Mouse (Mus musculus) hindbrain, embryonic 14.5 days (tissue): ENCODE data around the gene Unc45a. TPM values are rescaled to one million over a fixed set of nuclear protein-coding genes. Genes with fewer than 3 reads are reported as not detected.
A peak's percentile ranks its signal among the peaks of the same experiment; 100 is the strongest.

Experiments used
- ATAC-seq: fragments of 200-750 bp; cut with Nextera tagmentation; 2 replicates; pipeline ENCODE4 v1.8.0; 2017; ENCODE audit warnings: moderate number of reproducible peaks, mild to moderate bottlenecking, moderate TSS enrichment, moderate library complexity; ENCODE audit not compliant: low FRiP score
- DNase-seq: peaks from one replicate; pipeline ENCODE4 v3.0.0-alpha.2; 2015; ENCODE audit warnings: low spot score
- H3K27ac ChIP-seq: fragments of 300-500 bp; sonication (generic); 2 replicates; pipeline ENCODE4 v1.5.1; 2014; ENCODE audit warnings: mild to moderate bottlenecking, moderate library complexity
- H3K27me3 ChIP-seq: fragments of 300-500 bp; sonication (generic); 2 replicates; pipeline ENCODE4 v1.6.1; 2014; ENCODE audit warnings: mild to moderate bottlenecking, low read length, mixed read lengths; ENCODE audit not compliant: control insufficient read depth, insufficient read depth
- H3K36me3 ChIP-seq: fragments of 300-500 bp; sonication (generic); replicated peaks from 2 replicates; pipeline ENCODE4 v1.6.1; 2014; ENCODE audit not compliant: control insufficient read depth, insufficient read depth
- H3K4me1 ChIP-seq: fragments of 300-500 bp; sonication (generic); replicated peaks from 2 replicates; pipeline ENCODE4 v1.6.1; 2014; ENCODE audit warnings: antibody characterized with exemption, low read length, mixed read lengths; ENCODE audit not compliant: control insufficient read depth, insufficient read depth
- H3K4me2 ChIP-seq: fragments of 300-500 bp; sonication (generic); replicated peaks from 2 replicates; pipeline ENCODE4 v1.6.1; 2014; ENCODE audit warnings: mild to moderate bottlenecking, moderate library complexity
- H3K4me3 ChIP-seq: fragments of 300-500 bp; sonication (generic); replicated peaks from 2 replicates; pipeline ENCODE4 v1.5.1; 2014; ENCODE audit warnings: mild to moderate bottlenecking, low read length
- H3K9ac ChIP-seq: fragments of 300-500 bp; sonication (generic); 2 replicates; pipeline ENCODE4 v1.6.1; 2014
- H3K9me3 ChIP-seq: fragments of 300-500 bp; sonication (generic); 2 replicates; pipeline ENCODE4 v1.6.1; 2016; ENCODE audit warnings: low read length; ENCODE audit not compliant: control insufficient read depth
- WGBS: fragments of 180-500 bp; shearing (Covaris S2); extraction: QIAGEN DNeasy Blood & Tissue Kit; methylation state at CpG from one replicate; pipeline ENCODE4 v1.1.7; 2014; 5-methylcytosine and 5-hydroxymethylcytosine counted together
- polyA plus RNA-seq: library from polyadenylated mRNA; unstranded; fragments of >200 nt; fragmentation: Nextera tagmentation; extraction: Ambion mirVana; gene quantifications from 2 replicates; pipeline ENCODE4 v1.2.1, GENCODE M21; 2014

Gene Unc45a
- polyA plus RNA-seq, 1 experiment from 2014 or later = 43.3 TPM

- no peaks in the 10 kb centered on the region for H3K27me3 ChIP-seq
- DNase-seq (no peak), ATAC-seq (no peak)
- no peaks in the 10 kb centered on the region for H3K4me1 ChIP-seq
- no peaks in the 10 kb centered on the region for H3K9me3 ChIP-seq
- H3K9ac ChIP-seq = no peak overlapping the region
- no peak overlapping the region for H3K27ac ChIP-seq
- no peak overlapping the region for H3K4me2 ChIP-seq
- H3K36me3 ChIP-seq = peaks cover 90% of the 10 kb centered on the region
- H3K4me3 ChIP-seq = no peak overlapping the region
- 89% methylated on average over 13 of the region's 13 CpGs for WGBS
Measured at GRCm38 (mm10) chr7:80356351-80356750, 15.5 kb upstream of the Unc45a start.

- Histone ChIP-seq H3K4me2 (no peak overlapping the region), H3K4me1 (no peaks in the 10 kb centered on the region), H3K27ac (no peak overlapping the region), H3K27me3 (no peaks in the 10 kb centered on the region), H3K4me3 (no peak overlapping the region), H3K9ac (no peak overlapping the region), H3K36me3 (peaks cover 73% of the 10 kb centered on the region), H3K9me3 (no peaks in the 10 kb centered on the region)
- DNase-seq (no peak), ATAC-seq (no peak)
- WGBS = 95% methylated on average over 8 of the region's 8 CpGs
Measured at GRCm38 (mm10) chr7:80352920-80353319, 12.1 kb upstream of the Unc45a start.

GRCm38 (mm10) chr7:80350808-80351207 lies 10.0 kb upstream of the Unc45a start:
- H3K27me3 ChIP-seq = no peaks in the 10 kb centered on the region
- no peaks in the 10 kb centered on the region for H3K9me3 ChIP-seq
- no peak for ATAC-seq
- no peak overlapping the region for H3K4me3 ChIP-seq
- H3K4me1 ChIP-seq = no peaks in the 10 kb centered on the region
- no peak overlapping the region for H3K9ac ChIP-seq
- no peak overlapping the region for H3K27ac ChIP-seq
- 73% methylated on average over 2 of the region's 2 CpGs for WGBS
- peaks cover 53% of the 10 kb centered on the region for H3K36me3 ChIP-seq
- H3K4me2 ChIP-seq = no peak overlapping the region
- DNase-seq = no peak

GRCm38 (mm10) chr7:80347670-80348586 lies 7.1 kb upstream of the Unc45a start:
- H3K36me3 ChIP-seq = peaks cover 30% of the 10 kb centered on the region
- no peaks in the 10 kb centered on the region for H3K27me3 ChIP-seq
- no peak overlapping the region for H3K4me2 ChIP-seq
- H3K9me3 ChIP-seq = no peaks in the 10 kb centered on the region
- ATAC-seq = no peak
- H3K27ac ChIP-seq = no peak overlapping the region
- peaks cover 7% of the 10 kb centered on the region for H3K4me1 ChIP-seq
- DNase-seq = no peak
- no peak overlapping the region for H3K4me3 ChIP-seq
- H3K9ac ChIP-seq = no peak overlapping the region
- 72% methylated on average over 13 of the region's 13 CpGs for WGBS

GRCm38 (mm10) chr7:80346830-80347229 lies 6.0 kb upstream of the Unc45a start:
- no peak overlapping the region for H3K4me3 ChIP-seq
- peaks cover 17% of the 10 kb centered on the region for H3K4me1 ChIP-seq
- H3K27ac ChIP-seq = no peak overlapping the region
- H3K27me3 ChIP-seq = no peaks in the 10 kb centered on the region
- DNase-seq = no peak
- peaks cover 20% of the 10 kb centered on the region for H3K36me3 ChIP-seq
- H3K9me3 ChIP-seq = no peaks in the 10 kb centered on the region
- ATAC-seq = no peak
- H3K4me2 ChIP-seq = no peak overlapping the region
- 89% methylated on average over 5 of the region's 5 CpGs for WGBS
- no peak overlapping the region for H3K9ac ChIP-seq

- no peaks in the 10 kb centered on the region for H3K9me3 ChIP-seq
- H3K4me3 ChIP-seq = no peak overlapping the region
- H3K27me3 ChIP-seq = no peaks in the 10 kb centered on the region
- DNase-seq = no peak
- 94% methylated on average over 9 of the region's 9 CpGs for WGBS
- ATAC-seq = no peak
- H3K27ac ChIP-seq = no peak overlapping the region
- peaks cover 22% of the 10 kb centered on the region for H3K4me1 ChIP-seq
- H3K4me2 ChIP-seq = no peak overlapping the region
- H3K36me3 ChIP-seq = peaks cover 14% of the 10 kb centered on the region
- no peak overlapping the region for H3K9ac ChIP-seq
Measured at GRCm38 (mm10) chr7:80346173-80346572, 5.4 kb upstream of the Unc45a start.

GRCm38 (mm10) chr7:80343270-80344018 lies 2.6 kb upstream of the Unc45a start:
- DNase-seq (no peak), ATAC-seq (peak; percentile 7; the same call in 1 of the 2 replicates)
- H3K9ac ChIP-seq = peak overlapping the region; percentile 81
- peak overlapping the region; percentile 47 for H3K4me3 ChIP-seq
- H3K9me3 ChIP-seq = no peaks in the 10 kb centered on the region
- H3K4me2 ChIP-seq = peak overlapping the region; percentile 86
- H3K27ac ChIP-seq = peak overlapping the region; percentile 86
- WGBS = 26% methylated on average over 19 of the region's 19 CpGs
- H3K36me3 ChIP-seq = no peaks in the 10 kb centered on the region; the same call in 1 of the 2 replicates
- H3K4me1 ChIP-seq = peaks cover 40% of the 10 kb centered on the region
- H3K27me3 ChIP-seq = no peaks in the 10 kb centered on the region

GRCm38 (mm10) chr7:80342858-80343257 lies 2.1 kb upstream of the Unc45a start, which contains the start of gene Hddc3:
TSS of gene Hddc3 (plus strand) at chr7:80343104.
- H3K27me3 ChIP-seq = no peaks in the 10 kb centered on the region
- H3K36me3 ChIP-seq = peaks cover 3% of the 10 kb centered on the region; the same call in 1 of the 2 replicates
- no peaks in the 10 kb centered on the region for H3K9me3 ChIP-seq
- ATAC-seq = peak; percentile 46
- peaks cover 46% of the 10 kb centered on the region for H3K4me1 ChIP-seq
- WGBS = 1% methylated on average over 25 of the region's 25 CpGs
- H3K4me2 ChIP-seq = peak within 1 kb of the TSS; percentile 86
- DNase-seq = peak; percentile 99
- peak within 1 kb of the TSS; percentile 86 for H3K27ac ChIP-seq
- peak within 1 kb of the TSS; percentile 47 for H3K4me3 ChIP-seq
- H3K9ac ChIP-seq = peak within 1 kb of the TSS; percentile 81

- H3K36me3 ChIP-seq = peaks cover 12% of the 10 kb centered on the region
- H3K27me3 ChIP-seq = no peaks in the 10 kb centered on the region
- no peak overlapping the region for H3K4me3 ChIP-seq
- H3K4me2 ChIP-seq = no peak overlapping the region
- H3K9me3 ChIP-seq = no peaks in the 10 kb centered on the region
- 58% methylated on average over 7 of the region's 7 CpGs for WGBS
- H3K9ac ChIP-seq = no peak overlapping the region
- H3K27ac ChIP-seq = peak overlapping the region; percentile 7; the same call in 1 of the 2 replicates
- H3K4me1 ChIP-seq = peaks cover 52% of the 10 kb centered on the region
- DNase-seq (no peak), ATAC-seq (no peak)
Measured at GRCm38 (mm10) chr7:80341793-80342192, 988 bp upstream of the Unc45a start.
